Mouse (Mus musculus) MEL (cell line): ENCODE data around the gene Neu1. TPM values are rescaled to one million over a fixed set of nuclear protein-coding genes. Genes with fewer than 3 reads are reported as not detected.
A peak's percentile ranks its signal among the peaks of the same experiment; 100 is the strongest.

Experiments
- DNase-seq: peaks from one replicate; pipeline ENCODE4 v3.0.0; 2011; ENCODE audit warnings: low read depth, low spot score
- H3K27ac ChIP-seq: 2 replicates; pipeline ENCODE4 v1.5.1; 2012; ENCODE audit warnings: low read depth, mild to moderate bottlenecking, control low read depth, low read length, moderate library complexity; ENCODE audit not compliant: control insufficient read depth
- H3K27me3 ChIP-seq, 2 experiments: fragments of 150-350 bp in 1 of 2; sonication (generic) in 1 of 2; 2 replicates each; pipeline ENCODE4 v1.6.1; 2012; ENCODE audit warnings: low read length in 2 of 2, mild to moderate bottlenecking in 2 of 2, improper control_type of control experiment in 1 of 2, moderate library complexity in 1 of 2; ENCODE audit not compliant: insufficient read depth in 2 of 2, control insufficient read depth in 1 of 2
- H3K36me3 ChIP-seq, 2 experiments: 2 replicates each; pipeline ENCODE4 v1.6.1; 2012 to 2014; ENCODE audit warnings: low read length in 2 of 2, improper control_type of control experiment in 1 of 2, inconsistent platforms in 1 of 2, mild to moderate bottlenecking in 1 of 2; ENCODE audit not compliant: insufficient read depth in 2 of 2, control insufficient read depth in 1 of 2
- H3K4me1 ChIP-seq, 2 experiments: fragments of 150-350 bp in 1 of 2; sonication (generic) in 1 of 2; 2 replicates each; pipeline ENCODE4 v1.6.1; 2012; ENCODE audit warnings: low read length in 2 of 2, improper control_type of control experiment in 1 of 2, mild to moderate bottlenecking in 1 of 2; ENCODE audit not compliant: insufficient read depth in 2 of 2, control insufficient read depth in 1 of 2
- H3K4me3 ChIP-seq, 2 experiments: fragments of 150-350 bp in 1 of 2; sonication (generic) in 1 of 2; 2 replicates each; pipeline ENCODE4 v1.5.1; 2012; ENCODE audit warnings: low read depth in 2 of 2, low read length in 2 of 2, mild to moderate bottlenecking in 2 of 2, moderate library complexity in 2 of 2, control low read depth in 1 of 2, improper control_type of control experiment in 1 of 2; ENCODE audit not compliant: control insufficient read depth in 1 of 2, insufficient read depth in 1 of 2
- H3K79me2 ChIP-seq: 2 replicates; pipeline ENCODE4 v1.6.1; 2012; ENCODE audit warnings: mild to moderate bottlenecking, low read length, moderate library complexity; ENCODE audit not compliant: control insufficient read depth, poor library complexity, insufficient read depth
- H3K9ac ChIP-seq: 2 replicates; pipeline ENCODE4 v1.6.1; 2012; ENCODE audit warnings: low read depth, mild to moderate bottlenecking, control low read depth, low read length, moderate library complexity; ENCODE audit not compliant: control insufficient read depth, poor library complexity, severe bottlenecking
- H3K9me3 ChIP-seq: fragments of 150-350 bp; sonication (generic); replicated peaks from 2 replicates; pipeline ENCODE4 v1.6.1; 2012; ENCODE audit warnings: mild to moderate bottlenecking, low read length, improper control_type of control experiment, moderate library complexity; ENCODE audit not compliant: insufficient read depth
- CHD1 ChIP-seq: IDR thresholded peaks from 2 replicates; pipeline ENCODE4 v1.6.1; 2012; ENCODE audit warnings: low read depth, mild to moderate bottlenecking, inconsistent platforms, low read length, improper control_type of control experiment
- CTCF ChIP-seq, 3 experiments: IDR thresholded peaks in 2 of 3; conservative IDR thresholded peaks in 1 of 3; 2 replicates each; pipeline ENCODE4 v1.5.1; 2011 to 2012; ENCODE audit warnings: low read length in 3 of 3, low read depth in 2 of 3, mild to moderate bottlenecking in 2 of 3, improper control_type of control experiment in 1 of 3, inconsistent platforms in 1 of 3, mixed read lengths in 1 of 3, moderate library complexity in 1 of 3; ENCODE audit not compliant: control insufficient read depth in 1 of 3, insufficient read depth in 1 of 3, poor library complexity in 1 of 3, severe bottlenecking in 1 of 3
- E2F4 ChIP-seq: IDR thresholded peaks from 2 replicates; pipeline ENCODE4 v1.6.1; 2011; ENCODE audit warnings: low read depth, low read length, improper control_type of control experiment, borderline replicate concordance
- GATA1 ChIP-seq: IDR thresholded peaks from 2 replicates; pipeline ENCODE4 v1.6.1; 2011; ENCODE audit warnings: low read depth, low read length, improper control_type of control experiment
- JUND ChIP-seq: IDR thresholded peaks from 2 replicates; pipeline ENCODE4 v1.6.1; 2011; ENCODE audit warnings: low read depth, mild to moderate bottlenecking, improper control_type of control experiment, low read length
- KAT2A ChIP-seq: conservative IDR thresholded peaks from 2 replicates; pipeline ENCODE4 v1.6.1; 2012; ENCODE audit warnings: low read depth, low read length, improper control_type of control experiment, inconsistent platforms
- MAX ChIP-seq: IDR thresholded peaks from 2 replicates; pipeline ENCODE4 v1.6.1; 2011; ENCODE audit warnings: low read length, improper control_type of control experiment
- MYC ChIP-seq: IDR thresholded peaks from 2 replicates; pipeline ENCODE4 v1.6.1; 2011; ENCODE audit warnings: low read depth, mild to moderate bottlenecking, low read length, improper control_type of control experiment, moderate library complexity
- NELFE ChIP-seq: IDR thresholded peaks from 2 replicates; pipeline ENCODE4 v1.6.1; 2011; ENCODE audit warnings: low read depth, low read length, improper control_type of control experiment
- NRF1 ChIP-seq: IDR thresholded peaks from 2 replicates; pipeline ENCODE4 v1.6.1; 2014; ENCODE audit warnings: low read depth, mild to moderate bottlenecking, inconsistent platforms, low read length, improper control_type of control experiment, moderate library complexity; ENCODE audit not compliant: poor library complexity, insufficient read depth, severe bottlenecking
- POLR2A ChIP-seq, 2 experiments: IDR thresholded peaks; 2 replicates each; pipeline ENCODE4 v1.6.1; 2011 to 2012; ENCODE audit warnings: low read length in 2 of 2, mild to moderate bottlenecking in 2 of 2, control low read depth in 1 of 2, improper control_type of control experiment in 1 of 2, low read depth in 1 of 2, moderate library complexity in 1 of 2; ENCODE audit not compliant: control insufficient read depth in 1 of 2, insufficient read depth in 1 of 2, poor library complexity in 1 of 2
- POLR2AphosphoS2 ChIP-seq: IDR thresholded peaks from 2 replicates; pipeline ENCODE4 v1.6.1; 2011; ENCODE audit warnings: low read length, improper control_type of control experiment
- POLR2AphosphoS5 ChIP-seq: IDR thresholded peaks from 2 replicates; pipeline ENCODE4 v1.6.1; 2012; ENCODE audit warnings: low read depth, borderline replicate concordance, mild to moderate bottlenecking, inconsistent platforms, low read length, moderate library complexity, mixed read lengths
- TAL1 ChIP-seq: IDR thresholded peaks from 2 replicates; pipeline ENCODE4 v1.6.1; 2012; ENCODE audit warnings: mild to moderate bottlenecking, inconsistent platforms, low read length, moderate library complexity, mixed read lengths
- UBTF ChIP-seq: IDR thresholded peaks from 2 replicates; pipeline ENCODE4 v1.6.1; 2012; ENCODE audit warnings: low read depth, mild to moderate bottlenecking, inconsistent platforms, low read length, improper control_type of control experiment, moderate library complexity, borderline replicate concordance; ENCODE audit not compliant: insufficient read depth
- USF1 ChIP-seq: IDR thresholded peaks from 2 replicates; pipeline ENCODE4 v1.6.1; 2014; ENCODE audit warnings: low read depth, mild to moderate bottlenecking, inconsistent platforms, low read length, improper control_type of control experiment, moderate library complexity
- ZC3H11A ChIP-seq: IDR thresholded peaks from 2 replicates; pipeline ENCODE4 v1.6.1; 2012; ENCODE audit warnings: low read depth, mild to moderate bottlenecking, inconsistent platforms, low read length, improper control_type of control experiment
- ZMIZ1 ChIP-seq: IDR thresholded peaks from 2 replicates; pipeline ENCODE4 v1.6.1; 2012; ENCODE audit warnings: low read depth, mild to moderate bottlenecking, inconsistent platforms, low read length, improper control_type of control experiment, moderate library complexity
- ZNF384 ChIP-seq: IDR thresholded peaks from 2 replicates; pipeline ENCODE4 v1.6.1; 2012; ENCODE audit warnings: low read depth, mild to moderate bottlenecking, inconsistent platforms, low read length, improper control_type of control experiment
- polyA plus RNA-seq, 2 experiments: library from polyadenylated mRNA; stranded (reverse) in 1 of 2; unstranded in 1 of 2; fragments of >175 nt in 1 of 2; fragments of >200 nt in 1 of 2; gene quantifications; 2 replicates each; pipeline versions ENCODE4 v1.2.1 to v1.2.4; 2012; ENCODE audit warnings: low replicate concordance in 2 of 2, low read depth in 1 of 2; ENCODE audit not compliant: insufficient read length in 2 of 2, insufficient read depth in 1 of 2, missing spikeins in 1 of 2
- total RNA-seq: library from RNA; depleted of rRNA; stranded (reverse); fragments of 300-350 nt; gene quantifications from 2 replicates; pipeline ENCODE4 v1.2.3, GENCODE M21; 2012

Neu1 gene
- total and polyA plus RNA-seq, 3 experiments, result 6.5 to 7.9 TPM; not detected in 1

GRCm38 (mm10) chr17:34950514-34951455, 19.7 kb downstream of the Neu1 start:
- peaks cover 22% of the 10 kb centered on the region for H3K79me2 ChIP-seq
- H3K9me3 ChIP-seq, result no peaks in the 10 kb centered on the region
- H3K27me3 ChIP-seq, result no peaks in the 10 kb centered on the region
- peak overlapping the region; percentile 100 for H3K9ac ChIP-seq
- H3K4me1 ChIP-seq, result peaks cover 0 to 3% of the 10 kb centered on the region in 2 experiments; a peak in 1 of 4 replicates
- H3K4me3 ChIP-seq, result peak overlapping the region; percentile 64 to 99
- peaks cover 0 to 11% of the 10 kb centered on the region in 2 experiments; a peak in 3 of 4 replicates for H3K36me3 ChIP-seq
- peak; percentile 36 for DNase-seq
- no peak for TF ChIP-seq UBTF
- no peak for TF ChIP-seq E2F4
- no peak for TF ChIP-seq NRF1
- no peak for TF ChIP-seq ZMIZ1
- TF ChIP-seq MYC, result peak; percentile 11; the same call in 1 of the 2 replicates
- peak; percentile 17; the same call in 1 of the 2 replicates for TF ChIP-seq NELFE
- no peak for TF ChIP-seq ZNF384
- no peak for TF ChIP-seq MAX
- TF ChIP-seq POLR2A (IDR thresholded peaks at IDR 0.05; ENCODE audit: control insufficient read depth in 1 of 2, insufficient read depth in 1 of 2, low read depth in 1 of 2, low read length in 2 of 2, poor library complexity in 1 of 2), result peak in 1 of 2 experiments; percentile 25; a peak in 2 of 4 replicates
- no peak for TF ChIP-seq ZC3H11A
- TF ChIP-seq CHD1, result 0 out of 2 replicates have a peak, but pooled peaks have one; percentile 85
- TF ChIP-seq JUND, result no peak
- no peak for TF ChIP-seq USF1
- peak in 1 of 3 experiments; percentile 6; a peak in 1 of 6 replicates for TF ChIP-seq CTCF (IDR thresholded peaks at IDR 0.05 in 2 of 3, conservative IDR thresholded peaks at IDR 0.05 in 1 of 3; ENCODE audit: control insufficient read depth in 1 of 3, insufficient read depth in 1 of 3, low read depth in 2 of 3, low read length in 3 of 3, poor library complexity in 1 of 3, severe bottlenecking in 1 of 3)
- no peak for TF ChIP-seq GATA1
- TF ChIP-seq KAT2A, result no peak
- no peak for TF ChIP-seq TAL1
- peak; percentile 50 for TF ChIP-seq POLR2AphosphoS2
- no peak for TF ChIP-seq POLR2AphosphoS5
- H3K27ac ChIP-seq, result peak overlapping the region; percentile 90
